Mouse (Mus musculus) 3134 (cell line): ENCODE measurements around the gene Strap.

ENCODE experiments used
- DNase-seq: peaks from one replicate; pipeline ENCODE4 v3.0.0-alpha.2; 2011; ENCODE audit warnings: low spot score; ENCODE audit not compliant: insufficient read length; ENCODE audit errors: extremely low read depth

The Strap gene

DNA sequence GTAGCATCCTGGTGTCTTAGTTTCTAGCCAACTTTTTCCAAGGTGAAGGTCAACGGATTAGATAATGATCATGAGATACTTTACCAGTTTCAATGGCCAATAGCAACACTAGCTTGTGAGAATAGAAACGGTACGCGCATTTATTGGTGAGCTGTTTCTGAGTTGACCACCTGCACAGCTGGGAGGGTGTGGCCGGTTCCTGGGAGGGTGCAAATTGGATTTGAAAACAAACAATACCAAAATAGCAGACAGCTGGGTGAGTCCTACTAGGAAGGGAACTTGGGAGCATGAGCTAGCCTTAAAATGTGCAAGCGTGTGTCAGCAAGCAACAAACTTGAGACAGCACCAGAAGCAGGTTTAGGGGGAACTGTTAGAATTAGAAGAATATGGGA lies 38.8 kb downstream of the Strap start:
- DNase-seq = no peak

DNA sequence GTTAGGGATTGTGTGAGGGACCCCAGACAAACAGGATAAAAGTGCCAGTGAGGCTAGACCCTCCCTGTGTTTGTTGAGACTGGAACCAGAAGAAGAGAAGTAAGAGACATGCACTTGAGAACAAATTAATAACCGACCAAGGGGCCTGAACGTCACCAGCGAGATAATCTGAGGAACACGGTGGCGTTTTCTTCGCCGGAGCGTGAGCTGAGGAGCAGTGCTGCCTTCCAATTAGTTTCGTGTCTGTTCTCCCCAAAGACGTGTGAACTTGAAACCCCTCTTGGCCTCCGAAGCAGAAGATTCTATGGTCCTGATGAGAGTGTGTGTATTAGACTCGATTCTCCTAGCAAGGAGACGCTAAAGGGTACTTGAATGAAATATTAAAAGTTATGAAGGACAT lies 39.3 kb downstream of the Strap start:
- no peak for DNase-seq

DNA sequence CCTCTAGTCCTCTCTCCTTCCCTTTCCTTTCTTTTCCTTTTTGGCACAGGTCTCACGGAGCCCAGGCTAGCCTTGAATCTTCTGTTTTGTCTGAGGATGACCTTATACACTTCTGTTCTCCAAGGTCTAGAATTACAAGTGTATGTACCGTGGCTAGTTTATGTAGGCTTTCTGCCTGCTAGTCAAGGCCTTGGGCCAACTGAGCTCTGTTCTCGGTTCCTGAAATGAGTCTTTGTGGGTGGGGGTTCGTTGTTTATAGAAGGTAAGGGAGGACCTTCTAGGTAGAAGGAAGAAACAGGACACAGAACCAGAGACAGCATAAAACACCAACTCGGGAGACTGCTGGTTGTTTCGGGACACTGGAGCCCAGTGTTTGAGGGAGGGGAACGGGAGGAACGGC lies 40.3 kb downstream of the Strap start:
- DNase-seq = no peak

DNA sequence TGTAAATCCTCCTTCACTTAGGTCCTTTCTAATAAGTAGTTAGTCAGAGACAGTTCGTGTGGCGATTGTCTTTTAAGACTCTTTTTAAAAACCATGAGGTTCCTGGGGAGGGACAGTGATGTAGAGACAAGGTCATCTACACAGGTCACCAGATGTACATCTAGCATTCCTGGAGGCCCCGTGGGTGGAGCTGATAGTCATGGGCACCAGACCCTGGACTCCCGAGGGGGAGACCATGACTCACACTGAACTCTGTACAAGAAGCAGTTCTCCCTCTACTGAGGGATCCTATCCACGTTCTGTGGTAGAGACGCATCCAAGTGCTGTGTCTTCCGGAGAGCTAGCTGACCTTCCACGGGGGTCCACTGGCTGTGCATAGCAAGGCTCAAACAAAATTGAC lies 42.1 kb downstream of the Strap start:
- no peak for DNase-seq

DNA sequence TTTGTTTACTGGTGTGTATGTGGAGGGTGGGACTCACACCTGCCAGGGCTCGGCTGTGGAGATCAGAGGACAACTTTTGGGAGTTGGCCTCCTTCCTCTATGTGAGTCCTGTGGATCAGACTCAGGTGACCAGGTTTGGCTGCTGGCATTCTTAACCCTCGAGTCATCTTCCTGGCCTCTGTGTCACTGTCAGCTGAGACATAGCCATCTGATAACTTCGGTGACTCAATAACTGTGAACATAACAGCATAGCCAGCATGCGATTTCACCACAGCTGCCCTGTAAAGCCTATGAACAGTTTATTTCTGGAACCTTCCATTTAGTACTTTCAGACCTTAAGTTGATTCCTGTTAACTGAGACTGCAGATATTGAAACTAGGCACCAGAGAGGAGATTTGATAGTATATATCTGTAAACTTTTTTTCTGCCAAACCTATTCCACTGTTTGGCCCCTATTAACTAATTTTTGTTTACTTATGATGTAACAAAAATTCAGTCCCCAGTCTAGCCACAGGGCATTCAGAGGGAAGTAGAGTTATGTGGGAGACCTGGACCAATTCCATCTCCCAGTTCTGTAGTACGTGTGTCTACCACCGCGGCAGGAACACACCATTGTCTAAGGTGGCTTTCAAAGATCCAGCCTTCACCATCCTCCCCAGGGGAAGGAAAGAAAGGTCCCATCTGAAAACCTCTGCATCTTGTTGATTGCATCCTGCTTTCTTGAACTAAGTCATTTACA lies 49.2 kb downstream of the Strap start:
- peak; percentile 67 for DNase-seq

DNA sequence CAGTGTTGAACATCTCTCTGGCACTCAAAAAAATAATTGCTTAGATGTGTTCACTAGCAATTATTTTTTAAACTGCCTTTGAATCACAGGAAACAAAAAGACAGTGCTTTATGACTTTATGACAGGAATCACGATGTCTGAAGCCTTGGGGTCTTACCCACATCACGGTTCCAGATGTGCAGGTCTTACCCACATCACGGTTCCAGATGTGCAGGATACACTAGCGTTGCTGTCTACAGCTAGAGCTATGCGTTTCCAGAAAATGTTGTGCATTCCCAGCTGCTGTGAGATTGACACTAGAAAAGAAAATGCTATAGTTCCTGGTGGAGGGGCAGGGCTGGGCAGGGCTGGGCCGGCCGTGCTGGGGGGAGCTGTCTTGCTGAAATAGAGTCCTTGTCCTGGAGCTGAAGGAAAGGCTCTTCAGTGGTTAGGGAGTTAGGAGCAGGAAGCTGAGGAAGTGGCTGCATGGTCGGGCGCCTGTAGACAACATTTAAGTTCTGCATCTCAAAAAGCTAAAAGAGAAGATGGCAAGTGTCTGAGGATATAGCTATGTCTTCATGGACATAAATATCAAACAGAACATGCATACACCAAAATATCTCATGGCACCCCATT lies 54.2 kb downstream of the Strap start:
- DNase-seq = no peak

DNA sequence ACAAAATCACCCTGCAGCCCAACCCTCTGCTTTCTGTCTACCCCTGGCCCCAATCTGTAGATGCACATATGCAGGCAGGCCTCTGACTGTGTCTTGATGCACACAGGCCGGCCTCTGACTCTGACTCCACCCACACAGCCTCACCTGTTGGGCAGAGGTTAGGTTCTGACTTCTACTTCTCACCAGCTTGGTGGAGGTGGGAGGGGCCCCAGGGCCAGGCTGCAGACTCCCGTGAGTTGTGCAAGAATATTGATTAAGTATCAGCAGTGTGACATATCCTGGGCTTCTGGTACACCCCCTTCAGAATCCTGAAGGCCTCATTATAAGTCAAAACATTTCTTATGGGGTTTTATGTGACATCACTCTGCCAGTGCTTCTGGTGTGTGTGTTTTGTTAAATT lies 54.8 kb downstream of the Strap start:
- no peak for DNase-seq

DNA sequence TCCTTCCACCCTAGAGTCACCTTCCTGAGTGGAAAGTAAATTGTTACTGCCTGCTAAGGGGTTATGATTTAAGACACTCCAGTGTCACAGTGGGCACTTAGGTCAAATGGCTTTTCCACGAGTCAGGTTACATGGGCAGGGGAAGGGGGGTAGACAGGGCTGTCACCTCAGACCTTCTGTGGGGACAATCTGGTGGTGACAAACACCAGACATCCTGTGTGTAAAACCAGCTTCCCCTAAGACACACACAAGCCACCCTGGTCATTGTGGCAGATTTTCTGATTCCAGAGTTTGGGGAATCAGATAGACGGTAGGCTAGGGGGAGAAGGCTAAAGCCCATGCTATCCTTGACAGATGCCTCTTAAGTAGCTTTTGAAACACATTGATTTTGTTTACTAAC lies 60.6 kb downstream of the Strap start:
- DNase-seq = no peak

DNA sequence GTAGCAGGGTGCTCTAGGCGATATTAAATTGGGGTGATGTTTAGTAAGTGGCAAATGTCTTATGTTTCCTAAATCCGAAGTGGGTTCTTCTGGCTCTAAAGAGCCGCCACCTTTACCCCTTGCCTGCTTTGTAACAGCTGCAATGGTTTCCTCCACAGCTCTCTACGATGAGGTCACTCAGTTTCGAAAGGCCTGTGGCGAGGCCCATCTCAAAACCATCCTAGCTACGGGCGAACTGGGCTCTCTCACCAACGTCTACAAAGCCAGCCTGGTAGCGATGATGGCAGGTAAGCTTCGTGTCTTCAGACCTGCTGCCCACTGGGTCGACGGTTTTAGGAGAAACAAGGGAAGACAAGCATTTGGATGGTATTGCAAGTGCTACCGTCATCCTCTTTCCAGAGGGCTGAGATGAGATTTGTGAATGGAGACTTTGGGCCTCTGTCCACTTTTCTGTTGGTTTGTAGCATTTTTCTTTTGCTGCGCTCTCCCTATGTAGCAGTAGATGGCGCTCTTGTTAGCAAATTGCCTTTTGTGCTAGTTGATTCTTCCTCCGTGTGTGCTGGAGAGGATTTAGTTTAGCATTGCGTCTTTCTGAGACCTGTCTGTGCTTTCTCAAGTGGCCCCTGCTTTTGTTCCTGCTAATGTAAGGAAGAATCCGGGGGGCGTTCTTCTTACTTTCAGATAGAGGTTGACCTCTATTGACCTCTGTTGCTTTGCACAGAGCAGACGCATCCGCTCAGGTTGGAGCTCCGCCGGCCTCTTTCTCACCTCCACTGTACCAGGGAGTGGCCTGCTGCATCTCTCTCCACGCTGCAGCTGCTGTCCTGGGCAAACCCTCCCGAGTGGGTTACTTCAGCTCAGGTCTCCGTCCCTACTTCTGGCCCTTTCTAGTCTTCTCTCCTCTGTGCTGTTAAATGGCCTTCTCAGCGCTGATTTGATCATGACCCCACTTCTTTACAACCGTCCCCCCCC lies 62.0 kb downstream of the Strap start:
- no peak for DNase-seq

DNA sequence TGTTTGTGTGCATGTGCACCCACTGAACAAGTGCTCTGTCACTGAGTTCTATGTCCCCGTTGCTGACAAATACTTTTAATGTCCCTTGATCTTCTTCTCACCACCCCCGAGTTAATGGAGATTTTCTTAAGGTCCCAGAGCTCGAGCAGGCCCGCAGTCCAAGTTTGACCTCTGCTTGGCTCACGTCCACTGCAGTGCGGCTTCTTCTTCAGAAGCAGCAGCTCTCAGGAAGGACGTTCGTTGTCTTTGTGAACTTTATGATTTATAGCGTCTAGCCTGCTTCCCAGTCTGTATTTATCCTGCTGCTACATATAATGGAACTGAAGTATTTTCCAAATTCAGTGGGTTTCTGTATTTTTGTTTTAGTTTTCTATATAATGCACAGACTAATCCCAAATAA lies 64.4 kb downstream of the Strap start:
- no peak for DNase-seq
